Mouse (Mus musculus): ENCODE data around the gene Vps29. TPM values are rescaled to one million over a fixed set of nuclear protein-coding genes. Genes with fewer than 3 reads are reported as not detected.

The Vps29 gene
- polyA plus RNA-seq, 1 experiment from 2014 or later = 104 TPM

GRCm38 (mm10) chr5:122409692-122410645, 55.8 kb downstream of the Vps29 start:
- peak; percentile 37 for TF ChIP-seq CTCF (IDR thresholded peaks at IDR 0.05; ENCODE audit: low read depth)
- TF ChIP-seq EP300 (IDR thresholded peaks at IDR 0.05; ENCODE audit: low read depth) = no peak
- Histone ChIP-seq H3K4me2 (ENCODE audit: low read depth, low read length) (no peak overlapping the region), H3K4me1 (ENCODE audit: insufficient read depth) (no peaks in the 10 kb centered on the region), H3K36me3 (replicated peaks; ENCODE audit: insufficient read depth, low read length) (peaks cover 23% of the 10 kb centered on the region), H3K9me3 (ENCODE audit: low read length) (no peaks in the 10 kb centered on the region), H3K27ac (ENCODE audit: low read depth) (no peak overlapping the region), H3K27me3 (ENCODE audit: insufficient read depth, low read length) (no peaks in the 10 kb centered on the region), H3K9ac (replicated peaks) (no peak overlapping the region), H3K4me3 (ENCODE audit: low read depth, low read length) (no peak overlapping the region)
- no peak for ATAC-seq
- no peak for DNase-seq
- WGBS (ENCODE audit: insufficient replicate concordance) = 87% methylated on average over 19 of the region's 19 CpGs

GRCm38 (mm10) chr5:122411892-122412291, 57.7 kb downstream of the Vps29 start:
- WGBS (ENCODE audit: insufficient replicate concordance) = 73% methylated on average over 5 of the region's 5 CpGs
- Histone ChIP-seq H3K27ac (ENCODE audit: low read depth) (no peak overlapping the region), H3K36me3 (replicated peaks; ENCODE audit: insufficient read depth, low read length) (peaks cover 6% of the 10 kb centered on the region), H3K9me3 (ENCODE audit: low read length) (no peaks in the 10 kb centered on the region), H3K27me3 (ENCODE audit: insufficient read depth, low read length) (no peaks in the 10 kb centered on the region), H3K9ac (replicated peaks) (no peak overlapping the region), H3K4me1 (ENCODE audit: insufficient read depth) (no peaks in the 10 kb centered on the region), H3K4me2 (ENCODE audit: low read depth, low read length) (no peak overlapping the region), H3K4me3 (ENCODE audit: low read depth, low read length) (no peak overlapping the region)
- DNase-seq = no peak
- no peak for ATAC-seq
- TF ChIP-seq EP300 (IDR thresholded peaks at IDR 0.05; ENCODE audit: low read depth) (no peak), CTCF (IDR thresholded peaks at IDR 0.05; ENCODE audit: low read depth) (no peak)

- ATAC-seq = no peak
- no peaks in the 10 kb centered on the region for H3K27me3 ChIP-seq (ENCODE audit: insufficient read depth, low read length)
These were observed 58.7 kb downstream of the Vps29 start for GRCm38 (mm10) chr5:122412826-122413225.

GRCm38 (mm10) chr5:122414351-122414750, 60.2 kb downstream of the Vps29 start:
- no peak for ATAC-seq
- WGBS (ENCODE audit: insufficient replicate concordance) = 90% methylated on average over 5 of the region's 5 CpGs
- H3K4me3 ChIP-seq (ENCODE audit: low read depth, low read length) = no peak overlapping the region
- 0 out of 2 replicates have a peak, but pooled peaks cover 2% of the 10 kb centered on the region for H3K36me3 ChIP-seq (replicated peaks; ENCODE audit: insufficient read depth, low read length)
- no peak for DNase-seq
- H3K27me3 ChIP-seq (ENCODE audit: insufficient read depth, low read length) = no peaks in the 10 kb centered on the region
- H3K9me3 ChIP-seq (ENCODE audit: low read length) = no peaks in the 10 kb centered on the region
- H3K4me2 ChIP-seq (ENCODE audit: low read depth, low read length) = no peak overlapping the region
- no peaks in the 10 kb centered on the region for H3K4me1 ChIP-seq (ENCODE audit: insufficient read depth)
- no peak overlapping the region for H3K27ac ChIP-seq (ENCODE audit: low read depth)
- H3K9ac ChIP-seq (replicated peaks) = no peak overlapping the region
- TF ChIP-seq EP300 (IDR thresholded peaks at IDR 0.05; ENCODE audit: low read depth) = no peak
- no peak for TF ChIP-seq CTCF (IDR thresholded peaks at IDR 0.05; ENCODE audit: low read depth)

More at GRCm38 (mm10) chr5:122412826-122413225, 58.7 kb downstream of the Vps29 start:
- Histone ChIP-seq H3K27ac (ENCODE audit: low read depth) (no peak overlapping the region), H3K9ac (replicated peaks) (no peak overlapping the region), H3K4me1 (ENCODE audit: insufficient read depth) (no peaks in the 10 kb centered on the region), H3K4me2 (ENCODE audit: low read depth, low read length) (no peak overlapping the region), H3K4me3 (ENCODE audit: low read depth, low read length) (no peak overlapping the region), H3K36me3 (replicated peaks; ENCODE audit: insufficient read depth, low read length) (0 out of 2 replicates have a peak, but pooled peaks cover 2% of the 10 kb centered on the region), H3K9me3 (ENCODE audit: low read length) (no peaks in the 10 kb centered on the region)
- 55% methylated on average over 6 of the region's 6 CpGs for WGBS (ENCODE audit: insufficient replicate concordance)
- DNase-seq = no peak
- no peak for TF ChIP-seq CTCF (IDR thresholded peaks at IDR 0.05; ENCODE audit: low read depth)
- no peak for TF ChIP-seq EP300 (IDR thresholded peaks at IDR 0.05; ENCODE audit: low read depth)

Other genes with a start within 250 kb of the Vps29 start
- 0.13 and 0.18 TPM in 2 replicates for gene Ccdc63, start 213.5 kb upstream of the Vps29 start, polyA plus RNA-seq (2015; fragmentation: Nextera tagmentation; extraction: Ambion mirVana)
- gene Ppp1cc, start 196.1 kb upstream of the Vps29 start, polyA plus RNA-seq (2015; fragmentation: Nextera tagmentation; extraction: Ambion mirVana) = 97.7 and 97.9 TPM in 2 replicates
- gene Hvcn1, start 147.6 kb upstream of the Vps29 start, polyA plus RNA-seq (2015; fragmentation: Nextera tagmentation; extraction: Ambion mirVana) = 7.0 and 7.3 TPM in 2 replicates
- gene Tctn1, start 89.9 kb upstream of the Vps29 start, polyA plus RNA-seq (2015; fragmentation: Nextera tagmentation; extraction: Ambion mirVana) = 1.1 and 1.2 TPM in 2 replicates
- gene Pptc7, start 70.0 kb upstream of the Vps29 start, polyA plus RNA-seq (2015; fragmentation: Nextera tagmentation; extraction: Ambion mirVana) = 4.4 and 5.6 TPM in 2 replicates
- gene Rad9b, start 136 bp upstream of the Vps29 start, polyA plus RNA-seq (2015; fragmentation: Nextera tagmentation; extraction: Ambion mirVana) = 2.7 and 3.0 TPM in 2 replicates
- 25.2 and 26.7 TPM in 2 replicates for gene Gpn3, start 17.5 kb downstream of the Vps29 start, polyA plus RNA-seq (2015; fragmentation: Nextera tagmentation; extraction: Ambion mirVana)
- 9.8 and 10.3 TPM in 2 replicates for gene Fam216a, start 18.0 kb downstream of the Vps29 start, polyA plus RNA-seq (2015; fragmentation: Nextera tagmentation; extraction: Ambion mirVana)
- 79.7 and 86.6 TPM in 2 replicates for gene Arpc3, start 37.5 kb downstream of the Vps29 start, polyA plus RNA-seq (2015; fragmentation: Nextera tagmentation; extraction: Ambion mirVana)
- 11.0 and 11.8 TPM in 2 replicates for gene Anapc7, start 67.3 kb downstream of the Vps29 start, polyA plus RNA-seq (2015; fragmentation: Nextera tagmentation; extraction: Ambion mirVana)
- 13.5 and 14.8 TPM in 2 replicates for gene Atp2a2, start 147.9 kb downstream of the Vps29 start, polyA plus RNA-seq (2015; fragmentation: Nextera tagmentation; extraction: Ambion mirVana)